Comparison of ENCODE assay signal across 7 mouse cellular contexts in the genomic region with DNA sequence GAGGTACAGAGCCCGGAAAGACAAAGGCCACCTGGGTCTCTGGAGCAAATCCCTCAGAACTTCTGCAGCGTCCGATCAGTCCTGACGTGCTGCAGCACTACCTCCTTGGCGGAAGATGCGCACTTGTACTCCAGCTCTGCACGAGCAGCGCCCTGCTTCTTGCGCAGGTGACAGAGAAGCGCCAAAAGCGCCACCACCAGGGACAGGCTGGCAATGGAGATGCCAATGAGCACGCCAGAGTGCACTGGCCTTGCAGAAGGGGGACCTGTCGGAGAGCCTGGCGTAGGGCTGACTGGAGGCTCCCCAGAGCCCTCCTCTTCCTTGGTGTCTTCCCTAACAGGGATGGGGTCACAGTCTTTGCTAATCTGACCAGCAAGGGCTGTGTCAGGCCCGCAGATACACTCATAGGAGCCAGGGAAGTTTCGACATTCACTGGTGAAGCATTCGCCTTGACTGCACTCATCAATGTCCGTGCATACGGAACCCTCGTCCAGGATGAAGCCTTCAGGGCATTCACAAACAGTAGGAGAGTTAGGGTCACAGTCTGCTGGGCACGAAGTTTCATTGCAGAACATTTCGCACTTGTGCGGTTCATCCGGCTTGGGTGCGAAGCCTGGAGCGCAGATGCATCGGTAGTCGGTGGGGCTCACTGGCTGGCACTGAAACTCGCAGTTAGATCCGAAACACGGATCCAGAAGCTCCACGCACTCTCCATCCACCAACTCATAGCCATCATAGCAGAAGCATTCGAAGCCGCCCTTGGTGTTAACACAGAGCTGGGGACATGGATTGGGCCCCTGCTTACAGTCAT. TPM values are rescaled to one million over a fixed set of nuclear protein-coding genes. Genes with fewer than 3 reads are reported as not detected.
A peak's percentile ranks its signal among the peaks of the same experiment; 100 is the strongest.
DNase-seq lines count a peak whose midpoint lies in the region; ATAC-seq and TF ChIP-seq lines count a peak whose summit lies in the region.

No protein-coding gene starts in this region.

- peak; percentile 69 to 73 for DNase-seq in B cell, adult 2 months
- DNase-seq in R1 (ENCODE audit: low read depth, low spot score), result peak; percentile 21
- DNase-seq in forebrain, embryonic 11.5 days (ENCODE audit: low spot score), result peak; percentile 69
- no peak for DNase-seq in liver, embryonic 13.5 days
- DNase-seq in midbrain, postnatal 0 days (ENCODE audit: low spot score), result peak; percentile 62
- DNase-seq in thymus, adult 2 months, result peak; percentile 39

- TF ChIP-seq CTCF in midbrain, postnatal 0 days (IDR thresholded peaks at IDR 0.05), result peak; percentile 65
- no peak for TF ChIP-seq CTCF in thymus, adult 2 months (IDR thresholded peaks at IDR 0.05; ENCODE audit: borderline replicate concordance, control insufficient read depth, extremely low read depth, insufficient read depth, low read length, poor library complexity)

- peak overlapping the region; percentile 53 for H3K4me2 ChIP-seq in forebrain, embryonic 11.5 days (ENCODE audit: low read depth, low read length, severe bottlenecking)
- H3K4me2 ChIP-seq in hindbrain, embryonic 16.5 days (ENCODE audit: low read length), result peak overlapping the region; percentile 65
- H3K4me2 ChIP-seq in liver, embryonic 13.5 days, result peak overlapping the region; percentile 64
- H3K4me2 ChIP-seq in midbrain, postnatal 0 days (ENCODE audit: low read depth, low read length, poor library complexity, severe bottlenecking), result peak overlapping the region; percentile 52

- ATAC-seq in forebrain, embryonic 11.5 days (replicated peaks; ENCODE audit: low FRiP score), result no peak
- peak; percentile 37; the same call in 1 of the 2 replicates for ATAC-seq in hindbrain, embryonic 16.5 days
- ATAC-seq in liver, embryonic 13.5 days (ENCODE audit: low read depth), result no peak
- ATAC-seq in midbrain, postnatal 0 days (ENCODE audit: low FRiP score), result no peak

- TF ChIP-seq POLR2A in thymus, adult 2 months (IDR thresholded peaks at IDR 0.05; ENCODE audit: control insufficient read depth, extremely low read depth, insufficient read depth, low read length, poor library complexity), result no peak

- peaks cover 5% of the 10 kb centered on the region; the same call in 1 of the 2 replicates for H3K4me1 ChIP-seq in forebrain, embryonic 11.5 days (replicated peaks; ENCODE audit: control insufficient read depth, insufficient read depth, low read length)
- H3K4me1 ChIP-seq in hindbrain, embryonic 16.5 days (ENCODE audit: control insufficient read depth, insufficient read depth, low read depth, low read length), result peaks cover 21% of the 10 kb centered on the region
- H3K4me1 ChIP-seq in liver, embryonic 13.5 days (replicated peaks), result peaks cover 23% of the 10 kb centered on the region
- peaks cover 4% of the 10 kb centered on the region; the same call in 1 of the 2 replicates for H3K4me1 ChIP-seq in midbrain, postnatal 0 days (ENCODE audit: insufficient read depth, low read length)
- peaks cover 3% of the 10 kb centered on the region for H3K4me1 ChIP-seq in thymus, adult 2 months (replicated peaks; ENCODE audit: control insufficient read depth, insufficient read depth, low read length)

- peak overlapping the region; percentile 29 for H3K4me3 ChIP-seq in forebrain, embryonic 11.5 days (ENCODE audit: low read depth, low read length)
- peak overlapping the region; percentile 41 for H3K4me3 ChIP-seq in hindbrain, embryonic 16.5 days (ENCODE audit: low read length)
- peak overlapping the region; percentile 51 for H3K4me3 ChIP-seq in liver, embryonic 13.5 days (replicated peaks)
- H3K4me3 ChIP-seq in midbrain, postnatal 0 days (ENCODE audit: low read depth, low read length), result peak overlapping the region; percentile 31
- 0 out of 2 replicates have a peak overlapping the region, but pooled peaks have one; percentile 2 for H3K4me3 ChIP-seq in thymus, adult 2 months (ENCODE audit: control insufficient read depth, insufficient read depth, low read length)

- H3K27ac ChIP-seq in forebrain, embryonic 11.5 days (ENCODE audit: low read depth, low read length), result no peak overlapping the region
- no peak overlapping the region for H3K27ac ChIP-seq in hindbrain, embryonic 16.5 days (ENCODE audit: low read depth, low read length)
- H3K27ac ChIP-seq in liver, embryonic 13.5 days, result no peak overlapping the region
- no peak overlapping the region for H3K27ac ChIP-seq in midbrain, postnatal 0 days (ENCODE audit: low read depth, low read length)
- H3K27ac ChIP-seq in thymus, adult 2 months (ENCODE audit: control insufficient read depth, insufficient read depth, low read length), result no peak overlapping the region

- H3K9me3 ChIP-seq in forebrain, embryonic 11.5 days (ENCODE audit: control insufficient read depth, low read length), result no peaks in the 10 kb centered on the region
- H3K9me3 ChIP-seq in hindbrain, embryonic 16.5 days (ENCODE audit: control insufficient read depth, low read length), result no peaks in the 10 kb centered on the region
- no peaks in the 10 kb centered on the region for H3K9me3 ChIP-seq in liver, embryonic 13.5 days (replicated peaks)
- no peaks in the 10 kb centered on the region for H3K9me3 ChIP-seq in midbrain, postnatal 0 days (ENCODE audit: low read length)

- WGBS in forebrain, embryonic 11.5 days, result 9% methylated on average over 34 of the region's 34 CpGs
- 9% methylated on average over 34 of the region's 34 CpGs for whole genome bisulfite sequencing in hindbrain, embryonic 16.5 days
- 15% methylated on average over 34 of the region's 34 CpGs for WGBS in liver, embryonic 13.5 days (ENCODE audit: insufficient replicate concordance)
- WGBS in midbrain, postnatal 0 days, result 11% methylated on average over 34 of the region's 34 CpGs
- 35% methylated on average over 34 of the region's 34 CpGs for WGBS in thymus, adult 2 months

- peaks cover 37% of the 10 kb centered on the region for H3K27me3 ChIP-seq in forebrain, embryonic 11.5 days (ENCODE audit: control insufficient read depth, insufficient read depth, low read length)
- peaks cover 31% of the 10 kb centered on the region for H3K27me3 ChIP-seq in hindbrain, embryonic 16.5 days (replicated peaks; ENCODE audit: control insufficient read depth, insufficient read depth, low read length)
- peaks cover 39% of the 10 kb centered on the region for H3K27me3 ChIP-seq in liver, embryonic 13.5 days
- H3K27me3 ChIP-seq in midbrain, postnatal 0 days (ENCODE audit: insufficient read depth, low read length), result peaks cover 34% of the 10 kb centered on the region
- H3K27me3 ChIP-seq in thymus, adult 2 months (ENCODE audit: control insufficient read depth, insufficient read depth, low read length), result no peaks in the 10 kb centered on the region; the same call in 1 of the 2 replicates

- no peak overlapping the region; the same call in 1 of the 2 replicates for H3K9ac ChIP-seq in forebrain, embryonic 11.5 days (ENCODE audit: low read length)
- 0 out of 2 replicates have a peak overlapping the region, but pooled peaks have one; percentile 0 for H3K9ac ChIP-seq in hindbrain, embryonic 16.5 days (ENCODE audit: low read depth, low read length)
- H3K9ac ChIP-seq in liver, embryonic 13.5 days, result no peak overlapping the region
- H3K9ac ChIP-seq in midbrain, postnatal 0 days (replicated peaks; ENCODE audit: low read length, poor library complexity, severe bottlenecking), result 0 out of 2 replicates have a peak overlapping the region, but pooled peaks have one; percentile 3

- no peaks in the 10 kb centered on the region for H3K36me3 ChIP-seq in forebrain, embryonic 11.5 days (ENCODE audit: control insufficient read depth, insufficient read depth, low read length)
- H3K36me3 ChIP-seq in hindbrain, embryonic 16.5 days (ENCODE audit: control insufficient read depth, insufficient read depth, low read length), result no peaks in the 10 kb centered on the region
- no peaks in the 10 kb centered on the region for H3K36me3 ChIP-seq in liver, embryonic 13.5 days
- no peaks in the 10 kb centered on the region for H3K36me3 ChIP-seq in midbrain, postnatal 0 days (ENCODE audit: insufficient read depth, low read length)
- no peaks in the 10 kb centered on the region for H3K36me3 ChIP-seq in thymus, adult 2 months (ENCODE audit: control insufficient read depth, insufficient read depth, low read length)

RNA-seq across cellular contexts. Expression of gene Thbd, which starts 1.6 kb away (rescaled TPM):
- 4.9 and 6.0 TPM in 2 replicates for polyA plus RNA-seq in forebrain, embryonic 11.5 days (2014; fragmentation: Nextera tagmentation; extraction: Ambion mirVana)
- polyA plus RNA-seq in hindbrain, embryonic 16.5 days (2015; fragmentation: Nextera tagmentation; extraction: Ambion mirVana), result 11.6 and 15.8 TPM in 2 replicates
- 1.3 and 1.9 TPM in 2 replicates for polyA plus RNA-seq in liver, embryonic 13.5 days (2015; fragmentation: Nextera tagmentation; extraction: Ambion mirVana)
- 26.1 and 34.3 TPM in 2 replicates for total RNA-seq in midbrain, postnatal 0 days (2014; rRNA removed)
- polyA plus RNA-seq in midbrain, postnatal 0 days (2015; fragmentation: Nextera tagmentation; extraction: Ambion mirVana), result 14.7 and 15.6 TPM in 2 replicates
- polyA plus RNA-seq in thymus, adult 2 months (2012; rRNA removed), result 9.2 and 13.1 TPM in 2 replicates

RNA-seq across cellular contexts. Expression of gene Sstr4, which starts 11.2 kb away (rescaled TPM):
- polyA plus RNA-seq in forebrain, embryonic 11.5 days (2014; fragmentation: Nextera tagmentation; extraction: Ambion mirVana), result 0.52 and 1.1 TPM in 2 replicates
- polyA plus RNA-seq in hindbrain, embryonic 16.5 days (2015; fragmentation: Nextera tagmentation; extraction: Ambion mirVana), result 3.3 and 4.2 TPM in 2 replicates
- polyA plus RNA-seq in liver, embryonic 13.5 days (2015; fragmentation: Nextera tagmentation; extraction: Ambion mirVana), result not detected in 2 replicates
- total RNA-seq in midbrain, postnatal 0 days (2014; rRNA removed), result 13.5 and 14.0 TPM in 2 replicates
- polyA plus RNA-seq in midbrain, postnatal 0 days (2015; fragmentation: Nextera tagmentation; extraction: Ambion mirVana), result 2.7 TPM in 2 replicates
- 0.26 and 0.34 TPM in 2 replicates for polyA plus RNA-seq in thymus, adult 2 months (2012; rRNA removed)

RNA-seq across cellular contexts. Expression of gene Cd93, which starts 37.0 kb away (rescaled TPM):
- 5.2 and 5.8 TPM in 2 replicates for polyA plus RNA-seq in forebrain, embryonic 11.5 days (2014; fragmentation: Nextera tagmentation; extraction: Ambion mirVana)
- polyA plus RNA-seq in hindbrain, embryonic 16.5 days (2015; fragmentation: Nextera tagmentation; extraction: Ambion mirVana), result 7.0 and 8.9 TPM in 2 replicates
- 2.1 and 2.3 TPM in 2 replicates for polyA plus RNA-seq in liver, embryonic 13.5 days (2015; fragmentation: Nextera tagmentation; extraction: Ambion mirVana)
- 16.9 and 23.0 TPM in 2 replicates for total RNA-seq in midbrain, postnatal 0 days (2014; rRNA removed)
- 4.1 and 4.5 TPM in 2 replicates for polyA plus RNA-seq in midbrain, postnatal 0 days (2015; fragmentation: Nextera tagmentation; extraction: Ambion mirVana)
- polyA plus RNA-seq in thymus, adult 2 months (2012; rRNA removed), result 3.3 and 3.6 TPM in 2 replicates

Comparison
In these comparisons a context has a peak if more than half of its experiments do, and no peak if none do; other contexts are left out.
1. H3K9ac ChIP-seq: peak in hindbrain, embryonic 16.5 days (single experiment) and midbrain, postnatal 0 days (single experiment); none in forebrain, embryonic 11.5 days (single experiment) and liver, embryonic 13.5 days (single experiment).
2. Peak in every context shown above with its lines, with median percentiles within 50 percentile points of each other: H3K4me2 ChIP-seq and H3K4me3 ChIP-seq.